Comparison of ENCODE assay signal across 30 mouse cellular contexts in the genomic region with DNA sequence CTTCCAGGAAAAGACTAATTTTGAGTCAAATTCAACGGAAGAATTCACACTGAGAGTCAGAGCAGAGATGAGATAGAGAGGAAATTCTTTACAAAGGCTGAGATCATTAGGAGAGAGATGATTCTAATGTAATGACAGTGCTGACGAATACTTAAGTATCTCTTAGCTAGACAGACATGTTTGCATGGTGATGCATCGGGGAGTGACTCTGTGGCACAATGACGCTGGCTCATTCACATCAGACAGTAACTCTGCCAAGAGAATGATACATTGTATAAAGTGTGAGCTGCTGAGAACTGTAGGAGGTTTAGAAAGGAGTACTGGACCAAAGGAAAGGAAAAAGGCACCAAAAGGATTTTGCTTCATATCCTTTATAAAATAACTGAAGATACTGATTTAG. TPM values are rescaled to one million over a fixed set of nuclear protein-coding genes. Genes with fewer than 3 reads are reported as not detected.
A peak's percentile ranks its signal among the peaks of the same experiment; 100 is the strongest.
DNase-seq lines count a peak whose midpoint lies in the region; ATAC-seq and TF ChIP-seq lines count a peak whose summit lies in the region.
"Had no signal": no experiment of that assay in that cellular context is flagged by ENCODE, and none has a peak within 500 bp of the region (broad histone marks: within the 10 kb centered on the region; RNA-seq: fewer than 3 reads in every experiment).

No protein-coding gene starts in this region.

- TF ChIP-seq POLR2A in CH12.LX (IDR thresholded peaks at IDR 0.05; ENCODE audit: low read depth, low read length): no peak
- TF ChIP-seq POLR2A in small intestine, adult 2 months (IDR thresholded peaks at IDR 0.05; ENCODE audit: low read depth, low read length): no peak

- 72% methylated on average over 4 of the region's 4 CpGs for WGBS in small intestine, adult 2 months
- WGBS in midbrain, embryonic 15.5 days: 76% methylated on average over 4 of the region's 4 CpGs

- TF ChIP-seq EP300 in CH12.LX (IDR thresholded peaks at IDR 0.05; ENCODE audit: low read length): no peak

- no peak overlapping the region for H3K9ac ChIP-seq in CH12.LX (ENCODE audit: insufficient read depth, low read depth)
- H3K9ac ChIP-seq in midbrain, embryonic 15.5 days: no peak overlapping the region
- H3K9ac ChIP-seq: embryonic facial prominence, embryonic 13.5 days; heart, embryonic 12.5 days; heart, embryonic 15.5 days; hindbrain, embryonic 13.5 days; intestine, embryonic 15.5 days had no signal

- no peak for TF ChIP-seq RAD21 in CH12.LX (IDR thresholded peaks at IDR 0.05; ENCODE audit: low read depth, low read length)

- no peaks in the 10 kb centered on the region for H3K27me3 ChIP-seq in CH12.LX (replicated peaks)
- no peaks in the 10 kb centered on the region for H3K27me3 ChIP-seq in small intestine, adult 2 months (ENCODE audit: control insufficient read depth, insufficient read depth, low read length)
- no peaks in the 10 kb centered on the region for H3K27me3 ChIP-seq in midbrain, embryonic 15.5 days (replicated peaks)
- H3K27me3 ChIP-seq: embryonic facial prominence, embryonic 13.5 days; heart, embryonic 12.5 days; heart, embryonic 15.5 days; hindbrain, embryonic 13.5 days; intestine, embryonic 15.5 days had no signal

- H3K36me3 ChIP-seq in CH12.LX (replicated peaks in 1 of 2; ENCODE audit: control insufficient read depth in 1 of 2, insufficient read depth in 1 of 2, low read length in 1 of 2): no peaks in the 10 kb centered on the region
- H3K36me3 ChIP-seq in small intestine, adult 2 months (ENCODE audit: control insufficient read depth, insufficient read depth, low read length): peaks cover 11% of the 10 kb centered on the region
- no peaks in the 10 kb centered on the region for H3K36me3 ChIP-seq in midbrain, embryonic 15.5 days (replicated peaks)
- H3K36me3 ChIP-seq: embryonic facial prominence, embryonic 10.5 days; embryonic facial prominence, embryonic 13.5 days; heart, embryonic 12.5 days; heart, embryonic 15.5 days; hindbrain, embryonic 10.5 days; hindbrain, embryonic 13.5 days; intestine, embryonic 15.5 days had no signal

- peaks cover 0 to 10% of the 10 kb centered on the region in 2 experiments; a peak in 2 of 4 replicates for H3K4me1 ChIP-seq in CH12.LX (ENCODE audit: control insufficient read depth in 1 of 2, insufficient read depth in 2 of 2)
- H3K4me1 ChIP-seq in small intestine, adult 2 months (ENCODE audit: control insufficient read depth, insufficient read depth, insufficient read length, low read length): peaks cover 15% of the 10 kb centered on the region
- H3K4me1 ChIP-seq in midbrain, embryonic 15.5 days: no peaks in the 10 kb centered on the region
- H3K4me1 ChIP-seq: embryonic facial prominence, embryonic 10.5 days; embryonic facial prominence, embryonic 13.5 days; heart, embryonic 12.5 days; heart, embryonic 15.5 days; hindbrain, embryonic 10.5 days; hindbrain, embryonic 13.5 days; intestine, embryonic 15.5 days had no signal

- no peak overlapping the region for H3K4me2 ChIP-seq in CH12.LX (ENCODE audit: insufficient read depth, low read depth, poor library complexity, severe bottlenecking)
- H3K4me2 ChIP-seq in midbrain, embryonic 15.5 days: no peak overlapping the region
- H3K4me2 ChIP-seq: embryonic facial prominence, embryonic 13.5 days; heart, embryonic 12.5 days; heart, embryonic 15.5 days; hindbrain, embryonic 13.5 days; intestine, embryonic 15.5 days had no signal

- DNase-seq in frontal cortex, postnatal 10 days (ENCODE audit: low spot score in 2 of 2): no peak
- peak; percentile 8 for DNase-seq in CH12.LX (ENCODE audit: extremely low read depth)
- DNase-seq in brain, adult 2 months (ENCODE audit: low read depth, low spot score): peak; percentile 36
- no peak for DNase-seq in left cerebral cortex, adult 9 months (ENCODE audit: low spot score in 2 of 2)
- no peak for DNase-seq in layer of hippocampus, adult 8-10 months (ENCODE audit: low spot score in 2 of 2)
- DNase-seq: adrenal gland, postnatal 14 days; cerebellum, adult 18-20 months; cerebellum, adult 9-11 months; cerebellum, postnatal 25 days; embryo, embryonic 11 days; gastrocnemius, adult 2 months; gastrocnemius, postnatal 14 days; heart, adult 18-20 months; heart, postnatal 10 days; heart, postnatal 36 days; kidney, adult 11 months had no signal

- dilution Hi-C loops in CH12.LX (cut with MboI; ENCODE audit: extremely low pct_ligation_motif_present, extremely low pct_unique_long_range_greater_than_20kb, low sequenced_read_pairs): no loop called here

- no peak for TF ChIP-seq CTCF in CH12.LX (conservative IDR thresholded peaks at IDR 0.05 in 1 of 2, IDR thresholded peaks at IDR 0.05 in 1 of 2; ENCODE audit: low read depth in 2 of 2, low read length in 2 of 2)
- TF ChIP-seq CTCF in small intestine, adult 2 months (IDR thresholded peaks at IDR 0.05; ENCODE audit: extremely low read depth, insufficient read length, insufficient replicate concordance, low read depth, low read length): no peak

- H3K4me3 ChIP-seq in CH12.LX (replicated peaks in 1 of 3; ENCODE audit: low read depth in 2 of 3, low read length in 2 of 3, poor library complexity in 1 of 3): no peak overlapping the region
- H3K4me3 ChIP-seq in small intestine, adult 2 months (ENCODE audit: low read depth, low read length): no peak overlapping the region
- no peak overlapping the region for H3K4me3 ChIP-seq in midbrain, embryonic 15.5 days
- H3K4me3 ChIP-seq: embryonic facial prominence, embryonic 10.5 days; embryonic facial prominence, embryonic 13.5 days; erythroblast, embryonic 14.5 days; gastrocnemius, adult 2 months; heart, embryonic 12.5 days; heart, embryonic 15.5 days; hindbrain, embryonic 10.5 days; hindbrain, embryonic 13.5 days; intestine, embryonic 15.5 days had no signal

- in situ Hi-C loops in CH12.LX (cut with MboI; ENCODE audit: low pct_ligation_motif_present, low pct_unique_long_range_greater_than_20kb, low sequenced_read_pairs): no loop called here

- no peaks in the 10 kb centered on the region for H3K79me2 ChIP-seq in CH12.LX (replicated peaks; ENCODE audit: control insufficient read depth, extremely low read depth, insufficient read depth, poor library complexity, severe bottlenecking)

- H3K27ac ChIP-seq in CH12.LX (ENCODE audit: insufficient read depth, low read depth): no peak overlapping the region
- peak overlapping the region; percentile 83 for H3K27ac ChIP-seq in small intestine, adult 2 months (ENCODE audit: insufficient read depth, low read depth, low read length)
- H3K27ac ChIP-seq in midbrain, embryonic 15.5 days: no peak overlapping the region
- H3K27ac ChIP-seq: embryonic facial prominence, embryonic 10.5 days; embryonic facial prominence, embryonic 13.5 days; gastrocnemius, adult 2 months; heart, embryonic 15.5 days; hindbrain, embryonic 10.5 days; hindbrain, embryonic 13.5 days; intestine, embryonic 15.5 days had no signal

- no peaks in the 10 kb centered on the region for H3K9me3 ChIP-seq in CH12.LX (replicated peaks; ENCODE audit: low read length)
- no peaks in the 10 kb centered on the region for H3K9me3 ChIP-seq in midbrain, embryonic 15.5 days
- H3K9me3 ChIP-seq: embryonic facial prominence, embryonic 10.5 days; embryonic facial prominence, embryonic 13.5 days; heart, embryonic 12.5 days; heart, embryonic 15.5 days; hindbrain, embryonic 10.5 days; hindbrain, embryonic 13.5 days; intestine, embryonic 15.5 days had no signal

- peak; percentile 55 for ATAC-seq in frontal cortex, adult (ENCODE audit: low TSS enrichment)
- no peak for ATAC-seq in midbrain, embryonic 15.5 days (replicated peaks)
- ATAC-seq: forebrain, embryonic 14.5 days; hindbrain, embryonic 16.5 days; intestine, embryonic 15.5 days had no signal

TF ChIP-seq in CH12.LX, 34 proteins besides CTCF, POLR2A, EP300 and RAD21:
- TF ChIP-seq ZC3H11A (IDR thresholded peaks at IDR 0.05; ENCODE audit: low read depth, low read length): no peak
- TF ChIP-seq PAX5 (IDR thresholded peaks at IDR 0.05; ENCODE audit: low read length): no peak
- no peak for TF ChIP-seq ZNF384 (IDR thresholded peaks at IDR 0.05; ENCODE audit: low read depth, low read length)
- no peak for TF ChIP-seq NELFE (IDR thresholded peaks at IDR 0.05; ENCODE audit: low read depth, low read length)
- TF ChIP-seq MEF2A (IDR thresholded peaks at IDR 0.05; ENCODE audit: borderline replicate concordance, low read depth, low read length): no peak
- TF ChIP-seq NRF1 (IDR thresholded peaks at IDR 0.05; ENCODE audit: low read depth, low read length): no peak
- TF ChIP-seq CHD1 (IDR thresholded peaks at IDR 0.05; ENCODE audit: low read depth, low read length): no peak
- TF ChIP-seq GABPA (IDR thresholded peaks at IDR 0.05; ENCODE audit: insufficient replicate concordance, low read depth, low read length): no peak
- TF ChIP-seq ZKSCAN1 (IDR thresholded peaks at IDR 0.05; ENCODE audit: borderline replicate concordance, low read depth, low read length): no peak
- no peak for TF ChIP-seq MXI1 (IDR thresholded peaks at IDR 0.05; ENCODE audit: low read depth, low read length)
- TF ChIP-seq MAX (IDR thresholded peaks at IDR 0.05; ENCODE audit: low read length): no peak
- TF ChIP-seq UBTF (IDR thresholded peaks at IDR 0.05; ENCODE audit: low read depth, low read length): no peak
- TF ChIP-seq CHD2 (IDR thresholded peaks at IDR 0.05; ENCODE audit: low read length): no peak
- TF ChIP-seq MAZ (IDR thresholded peaks at IDR 0.05; ENCODE audit: low read depth, low read length): no peak
- no peak for TF ChIP-seq USF1 (IDR thresholded peaks at IDR 0.05; ENCODE audit: low read depth, low read length)
- no peak for TF ChIP-seq KAT2A (IDR thresholded peaks at IDR 0.05; ENCODE audit: insufficient replicate concordance, low read length)
- TF ChIP-seq SMC3 (IDR thresholded peaks at IDR 0.05; ENCODE audit: low read depth, low read length): no peak

RNA-seq across cellular contexts. Expression of a gene that starts 26.2 kb away (rescaled TPM):
- total RNA-seq in CH12.LX (2012; rRNA removed): 0.08 TPM in 2 replicates
- 0.40 and 0.45 TPM in 2 replicates for total RNA-seq in CH12.LX (2014; rRNA removed)
- polyA plus RNA-seq in CH12.LX (2012; ENCODE audit: insufficient read length, low read depth): 0.41 and 0.60 TPM in 2 replicates
- 0.70 and 6.7 TPM in 2 replicates for polyA plus RNA-seq in small intestine, adult 2 months (2012; rRNA removed)
- polyA plus RNA-seq in midbrain, embryonic 15.5 days (2015; fragmentation: Nextera tagmentation; extraction: Ambion mirVana): 0.06 and 0.10 TPM in 2 replicates
- under 1 TPM; 0.14 to 0.31 (median 0.23) TPM for total RNA-seq in layer of hippocampus, adult 8-10 months (2022)
- total RNA-seq: gastrocnemius, adult 2 months; gastrocnemius, postnatal 14 days; MEL had no signal
- polyA plus RNA-seq: erythroblast, embryonic 14.5 days; forebrain, embryonic 14.5 days; hindbrain, embryonic 13.5 days had no signal

Comparison
In these comparisons a context has a peak if more than half of its experiments do, and no peak if none do; other contexts are left out.
1. DNase-seq: peak in CH12.LX (single experiment) and brain, adult 2 months (single experiment); none in frontal cortex, postnatal 10 days (0 of 2), left cerebral cortex, adult 9 months (0 of 2) and layer of hippocampus, adult 8-10 months (0 of 2).